Mouse (Mus musculus): ENCODE data around the gene Adam12. TPM values are rescaled to one million over a fixed set of nuclear protein-coding genes. Genes with fewer than 3 reads are reported as not detected.

The Adam12 gene
- total and polyA plus RNA-seq, 3 experiments = 0.57 to 0.80 (median 0.66) TPM

GRCm38 (mm10) chr7:134224421-134224740 is 7.6 kb downstream of the Adam12 start:
- WGBS = 1% methylated on average over 14 of the region's 14 CpGs
- no peaks in the 10 kb centered on the region; the same call in 1 of the 2 replicates for H3K4me1 ChIP-seq (ENCODE audit: control insufficient read depth, insufficient read depth, low read length)
- H3K27ac ChIP-seq = no peak overlapping the region
- DNase-seq = no peak
- no peaks in the 10 kb centered on the region for H3K79me2 ChIP-seq (replicated peaks; ENCODE audit: control insufficient read depth, insufficient read depth, low read length)
- H3K9ac ChIP-seq (ENCODE audit: low read depth, low read length) = peak overlapping the region; percentile 34
- intact Hi-C loops (cut with DNase I) = loop anchor here (2.0 to 5.0 kb wide), 2 partner anchors 124 to 343 kb away; no protein-coding TSS in a partner anchor
- peak overlapping the region; percentile 57 for H3K4me3 ChIP-seq
- H3K36me3 ChIP-seq (ENCODE audit: control insufficient read depth, insufficient read depth, low read length) = no peaks in the 10 kb centered on the region
- TF ChIP-seq EP300 (IDR thresholded peaks at IDR 0.05; ENCODE audit: insufficient read depth, low read depth, low read length) = no peak
- TF ChIP-seq CTCF (IDR thresholded peaks at IDR 0.05) = no peak
- no peak for TF ChIP-seq POLR2A (IDR thresholded peaks at IDR 0.05; ENCODE audit: insufficient read depth, low read depth, low read length)
- peaks cover 2% of the 10 kb centered on the region; the same call in 1 of the 2 replicates for H3K27me3 ChIP-seq (ENCODE audit: control insufficient read depth, insufficient read depth, low read length)

- no peaks in the 10 kb centered on the region for H3K79me2 ChIP-seq (replicated peaks; ENCODE audit: control insufficient read depth, insufficient read depth, low read length)
- TF ChIP-seq EP300 (IDR thresholded peaks at IDR 0.05; ENCODE audit: insufficient read depth, low read depth, low read length) = no peak
- peak; percentile 98 for TF ChIP-seq CTCF (IDR thresholded peaks at IDR 0.05)
- H3K4me3 ChIP-seq = peak overlapping the region; percentile 57
- intact Hi-C loops (cut with DNase I) = loop anchor here (1.0 to 5.0 kb wide), 4 partner anchors 125 to 367 kb away; no protein-coding TSS in a partner anchor
- peak; percentile 68 to 84 for DNase-seq
- no peaks in the 10 kb centered on the region for H3K4me1 ChIP-seq (ENCODE audit: control insufficient read depth, insufficient read depth, low read length)
- no peaks in the 10 kb centered on the region for H3K36me3 ChIP-seq (ENCODE audit: control insufficient read depth, insufficient read depth, low read length)
- H3K9ac ChIP-seq (ENCODE audit: low read depth, low read length) = no peak overlapping the region
- H3K27ac ChIP-seq = no peak overlapping the region
- WGBS = 27% methylated on average over 16 of the region's 16 CpGs
- H3K27me3 ChIP-seq (ENCODE audit: control insufficient read depth, insufficient read depth, low read length) = peaks cover 2% of the 10 kb centered on the region; the same call in 1 of the 2 replicates
Measured at GRCm38 (mm10) chr7:134223444-134224161, 8.3 kb downstream of the Adam12 start.

DNA sequence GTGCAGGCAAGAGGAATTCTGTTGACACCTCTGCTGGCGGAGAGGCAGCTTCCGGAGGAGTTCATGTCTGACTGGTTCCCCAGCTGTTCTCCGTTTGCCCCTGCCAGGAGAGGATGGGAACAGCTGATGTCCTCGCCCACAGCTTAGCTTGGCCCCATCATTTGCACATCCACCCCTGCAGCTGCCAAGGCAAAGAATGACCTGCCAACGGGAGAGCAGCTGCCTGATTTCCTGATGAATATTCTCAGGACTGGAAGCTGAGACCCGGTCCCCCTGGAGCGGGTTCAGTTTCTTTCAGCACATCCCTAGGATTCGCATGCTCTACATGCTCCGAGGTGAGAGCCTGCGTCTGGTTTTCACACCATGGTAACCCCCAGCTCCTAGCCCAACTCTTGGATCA is 24.0 kb downstream of the Adam12 start:
- Histone ChIP-seq H3K27me3 (ENCODE audit: control insufficient read depth, insufficient read depth, low read length) (no peaks in the 10 kb centered on the region), H3K4me3 (no peak overlapping the region), H3K27ac (no peak overlapping the region), H3K4me1 (ENCODE audit: control insufficient read depth, insufficient read depth, low read length) (no peaks in the 10 kb centered on the region), H3K79me2 (replicated peaks; ENCODE audit: control insufficient read depth, insufficient read depth, low read length) (no peaks in the 10 kb centered on the region), H3K36me3 (ENCODE audit: control insufficient read depth, insufficient read depth, low read length) (no peaks in the 10 kb centered on the region), H3K9ac (ENCODE audit: low read depth, low read length) (no peak overlapping the region)
- peak; percentile 32 to 39 for DNase-seq
- no peak for TF ChIP-seq POLR2A (IDR thresholded peaks at IDR 0.05; ENCODE audit: insufficient read depth, low read depth, low read length)
- TF ChIP-seq EP300 (IDR thresholded peaks at IDR 0.05; ENCODE audit: insufficient read depth, low read depth, low read length) = no peak
- no peak for TF ChIP-seq CTCF (IDR thresholded peaks at IDR 0.05)
- intact Hi-C loops (cut with DNase I) = no loop called here
- 63% methylated on average over 10 of the region's 10 CpGs for WGBS

DNA sequence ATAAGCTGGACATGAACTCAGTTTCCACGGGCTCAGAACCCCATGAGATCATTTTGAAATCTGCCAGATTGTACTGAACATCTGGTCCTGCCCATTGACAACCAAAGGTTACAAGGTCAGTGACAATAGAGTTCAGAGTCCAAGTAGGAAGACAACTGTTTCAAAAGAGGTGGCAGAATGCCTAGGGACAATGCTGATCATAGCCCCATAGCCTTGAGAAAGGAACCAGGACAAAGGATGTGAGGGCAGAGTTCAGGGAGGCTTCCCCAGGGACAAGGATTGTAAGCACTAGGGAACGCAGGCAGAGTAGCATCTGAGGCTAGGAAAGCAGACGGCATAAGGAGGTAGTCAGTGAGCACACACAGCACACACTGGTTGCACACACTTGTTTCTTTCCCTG is 38.9 kb downstream of the Adam12 start:
- TF ChIP-seq POLR2A (IDR thresholded peaks at IDR 0.05; ENCODE audit: insufficient read depth, low read depth, low read length) = no peak
- no peak for TF ChIP-seq EP300 (IDR thresholded peaks at IDR 0.05; ENCODE audit: insufficient read depth, low read depth, low read length)
- TF ChIP-seq CTCF (IDR thresholded peaks at IDR 0.05) = no peak
- Histone ChIP-seq H3K4me3 (no peak overlapping the region), H3K36me3 (ENCODE audit: control insufficient read depth, insufficient read depth, low read length) (no peaks in the 10 kb centered on the region), H3K27ac (no peak overlapping the region), H3K4me1 (ENCODE audit: control insufficient read depth, insufficient read depth, low read length) (peaks cover 5% of the 10 kb centered on the region), H3K9ac (ENCODE audit: low read depth, low read length) (no peak overlapping the region), H3K27me3 (ENCODE audit: control insufficient read depth, insufficient read depth, low read length) (no peaks in the 10 kb centered on the region), H3K79me2 (replicated peaks; ENCODE audit: control insufficient read depth, insufficient read depth, low read length) (no peaks in the 10 kb centered on the region)
- DNase-seq = peak in 1 of 2 experiments; percentile 10
- 47% methylated on average over 3 of the region's 3 CpGs for WGBS
- intact Hi-C loops (cut with DNase I) = no loop called here

DNA sequence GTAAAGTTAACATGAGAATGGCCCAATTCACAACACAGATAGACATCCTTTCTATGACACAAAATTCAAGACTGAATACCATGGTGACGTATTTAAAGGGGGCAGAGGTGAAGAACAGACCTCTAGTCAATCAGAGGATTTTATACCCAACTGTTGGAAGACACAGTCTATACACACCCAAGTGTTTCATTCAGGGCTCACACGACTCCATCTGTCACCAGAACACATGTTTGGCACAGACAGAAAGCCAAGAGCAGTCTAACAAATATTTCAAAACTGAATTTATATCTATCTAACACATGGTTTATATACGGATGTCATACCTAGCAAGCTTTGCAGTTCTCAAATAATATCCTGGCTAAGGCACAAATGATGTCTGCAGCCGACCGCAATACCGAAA is 41.8 kb downstream of the Adam12 start:
- Histone ChIP-seq H3K79me2 (replicated peaks; ENCODE audit: control insufficient read depth, insufficient read depth, low read length) (no peaks in the 10 kb centered on the region), H3K36me3 (ENCODE audit: control insufficient read depth, insufficient read depth, low read length) (no peaks in the 10 kb centered on the region), H3K4me3 (no peak overlapping the region), H3K4me1 (ENCODE audit: control insufficient read depth, insufficient read depth, low read length) (peaks cover 5% of the 10 kb centered on the region), H3K27ac (no peak overlapping the region), H3K9ac (ENCODE audit: low read depth, low read length) (no peak overlapping the region), H3K27me3 (ENCODE audit: control insufficient read depth, insufficient read depth, low read length) (no peaks in the 10 kb centered on the region)
- intact Hi-C loops (cut with DNase I) = no loop called here
- DNase-seq = no peak
- WGBS = 88% methylated on average over 6 of the region's 6 CpGs
- TF ChIP-seq POLR2A (IDR thresholded peaks at IDR 0.05; ENCODE audit: insufficient read depth, low read depth, low read length) (no peak), EP300 (IDR thresholded peaks at IDR 0.05; ENCODE audit: insufficient read depth, low read depth, low read length) (no peak), CTCF (IDR thresholded peaks at IDR 0.05) (no peak)

DNA sequence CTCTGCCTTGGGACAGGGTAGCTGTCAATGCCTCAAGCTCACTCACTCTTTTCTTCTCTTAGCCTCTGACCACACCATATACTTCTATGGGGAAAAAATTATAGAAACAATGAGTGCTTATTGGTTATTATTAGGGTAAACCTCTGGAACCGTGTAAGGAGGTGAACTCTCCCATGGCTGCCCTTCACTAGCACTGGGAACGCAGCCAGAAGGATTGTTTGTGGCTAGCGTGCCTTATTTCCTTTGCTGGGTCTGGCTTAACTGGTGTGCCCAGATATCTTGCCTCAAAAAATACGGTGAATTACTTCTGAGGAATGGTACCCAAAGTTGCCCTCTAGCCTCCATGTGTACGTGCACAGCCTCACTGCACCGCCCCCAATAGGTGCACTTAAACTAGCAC is 43.4 kb downstream of the Adam12 start:
- no peak overlapping the region for H3K9ac ChIP-seq (ENCODE audit: low read depth, low read length)
- H3K27me3 ChIP-seq (ENCODE audit: control insufficient read depth, insufficient read depth, low read length) = no peaks in the 10 kb centered on the region
- no peak overlapping the region for H3K27ac ChIP-seq
- intact Hi-C loops (cut with DNase I) = no loop called here
- WGBS = 49% methylated on average over 6 of the region's 6 CpGs
- TF ChIP-seq CTCF (IDR thresholded peaks at IDR 0.05) (no peak), POLR2A (IDR thresholded peaks at IDR 0.05; ENCODE audit: insufficient read depth, low read depth, low read length) (no peak), EP300 (IDR thresholded peaks at IDR 0.05; ENCODE audit: insufficient read depth, low read depth, low read length) (no peak)
- no peak overlapping the region for H3K4me3 ChIP-seq
- peaks cover 5% of the 10 kb centered on the region for H3K4me1 ChIP-seq (ENCODE audit: control insufficient read depth, insufficient read depth, low read length)
- no peaks in the 10 kb centered on the region for H3K36me3 ChIP-seq (ENCODE audit: control insufficient read depth, insufficient read depth, low read length)
- H3K79me2 ChIP-seq (replicated peaks; ENCODE audit: control insufficient read depth, insufficient read depth, low read length) = no peaks in the 10 kb centered on the region
- DNase-seq = no peak

All from heart, adult 2 months (tissue).